Mouse (Mus musculus): Measurements from ENCODE around the gene Foxo6. TPM values are rescaled to one million over a fixed set of nuclear protein-coding genes. Genes with fewer than 3 reads are reported as not detected.

The Foxo6 gene
- polyA plus RNA-seq, 2 experiments from 2014 or later, result not detected

DNA sequence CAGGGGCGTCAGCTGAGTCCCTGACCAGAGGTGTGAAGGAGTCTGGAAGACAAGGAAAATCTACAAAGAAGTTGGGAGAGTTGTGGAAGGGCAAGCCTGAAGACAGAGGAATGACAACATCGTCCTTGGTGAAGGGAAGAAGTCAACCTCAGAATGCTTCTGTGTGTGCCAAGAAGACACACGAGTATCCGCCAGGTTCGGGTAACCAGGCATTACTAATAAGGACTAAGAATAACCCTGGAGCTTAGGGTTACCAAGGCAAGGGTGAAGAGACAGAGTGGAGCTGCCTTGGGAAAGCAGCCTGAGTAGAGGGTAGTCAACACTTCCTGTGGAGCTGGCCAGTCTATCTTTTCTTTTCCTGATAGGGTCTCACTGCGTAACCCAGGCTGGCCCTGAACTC, 41.1 kb downstream of the Foxo6 start:
- ATAC-seq, result no peak

DNA sequence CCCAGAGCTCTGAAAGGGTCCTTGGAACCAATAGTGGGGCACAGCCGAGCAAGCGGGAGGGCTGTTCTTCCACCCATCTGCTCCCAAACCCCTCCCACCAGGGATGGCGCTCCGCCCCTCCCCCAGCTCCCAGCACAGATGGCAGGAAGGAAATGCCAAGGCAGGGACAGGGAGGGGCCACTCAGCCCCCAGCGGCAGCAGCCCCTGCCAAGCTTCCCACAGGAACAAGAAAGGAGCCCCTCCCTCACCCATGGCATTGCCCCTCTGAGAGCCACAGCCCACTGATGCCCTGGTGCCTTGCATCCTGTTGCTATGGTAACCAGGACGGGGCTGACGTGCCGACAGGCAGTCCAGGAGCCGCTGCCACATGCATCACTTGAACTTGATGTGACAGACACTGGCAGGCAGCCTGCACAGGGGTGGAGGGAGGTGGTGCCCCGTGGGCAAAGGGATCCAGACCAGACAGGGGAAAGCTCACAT, 44.3 kb downstream of the Foxo6 start:
- ATAC-seq, result no peak

DNA sequence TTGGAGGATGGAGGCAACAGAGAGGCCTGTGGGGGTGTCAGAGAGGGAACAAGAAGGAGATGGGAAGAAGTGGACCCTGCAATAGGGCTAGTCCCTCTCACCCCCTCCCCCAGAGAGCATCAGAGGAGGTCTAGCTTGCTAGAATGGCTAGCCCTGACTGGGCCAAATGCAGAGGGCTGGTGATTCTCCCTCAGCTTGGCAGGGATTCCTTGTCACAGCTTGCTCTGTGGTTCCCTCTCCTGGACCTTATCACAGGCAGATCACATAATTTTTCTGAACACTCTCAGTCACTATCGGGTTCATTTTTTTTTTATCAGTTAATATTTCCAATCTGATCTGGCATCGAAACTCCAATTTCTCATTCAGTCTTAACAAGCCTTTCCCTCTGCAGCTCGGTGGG, 46.0 kb downstream of the Foxo6 start:
- no peak for ATAC-seq

DNA sequence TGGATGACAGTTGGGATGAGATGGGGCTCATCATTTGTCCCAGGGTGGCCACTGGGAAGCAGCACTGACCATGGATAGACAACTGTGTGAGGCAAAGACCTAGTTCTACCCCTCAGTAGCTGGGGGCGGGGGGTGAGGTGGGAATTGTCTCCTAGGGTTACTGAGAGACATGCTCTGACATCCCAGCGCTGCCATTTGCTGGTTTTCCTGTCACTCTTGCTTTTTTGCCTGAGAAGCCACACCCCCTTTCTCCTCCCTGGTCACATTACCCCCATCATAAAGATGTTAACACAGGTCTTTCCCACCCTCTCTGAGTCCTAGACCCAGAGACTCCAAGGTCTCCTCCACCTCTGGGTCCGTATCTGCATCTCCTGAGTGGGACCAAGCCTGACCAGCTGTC, 47.7 kb downstream of the Foxo6 start:
- no peak for ATAC-seq

- no peak for ATAC-seq
Measured at GRCm38 (mm10) chr4:120233243-120233642, 53.9 kb downstream of the Foxo6 start.

DNA sequence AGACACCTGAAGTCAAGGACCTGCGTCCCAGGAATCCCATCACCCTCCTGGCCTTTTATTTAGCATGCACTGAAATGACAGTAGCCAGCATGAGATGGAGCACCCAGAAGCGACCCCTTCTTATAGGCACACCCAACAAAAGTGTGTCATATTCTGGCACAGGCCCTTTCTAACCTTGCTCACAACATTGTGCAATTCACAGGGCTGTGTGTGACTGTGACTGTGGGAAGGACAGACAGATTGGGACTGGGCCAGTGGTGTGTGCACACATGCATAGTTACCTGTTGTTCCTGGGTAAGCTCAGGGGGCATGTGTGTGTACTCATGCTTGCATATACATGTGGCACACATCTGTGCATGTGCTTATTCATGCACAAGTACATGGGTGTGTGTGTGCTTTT, 54.6 kb downstream of the Foxo6 start:
- no peak for ATAC-seq

GRCm38 (mm10) chr4:120231982-120232381, 55.2 kb downstream of the Foxo6 start:
- ATAC-seq, result no peak

DNA sequence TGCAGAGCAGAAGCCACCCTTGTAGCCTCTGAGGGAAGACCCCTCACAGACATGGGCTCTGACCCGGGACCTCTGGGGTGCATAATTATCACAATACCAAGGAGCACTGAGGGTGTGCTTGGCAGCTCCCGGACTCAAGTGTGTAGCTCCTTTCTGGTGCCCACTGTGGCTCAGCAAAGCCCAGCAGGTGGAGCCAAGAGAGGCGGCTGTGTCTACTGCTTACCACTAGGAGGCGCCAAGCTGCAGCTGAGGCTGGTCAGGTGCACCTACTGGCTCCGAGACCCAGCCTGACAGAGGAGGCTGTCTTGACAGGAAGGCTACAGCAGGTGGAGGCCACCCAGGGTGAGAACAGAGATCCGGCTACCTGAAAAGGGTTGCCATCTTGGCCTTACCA, 56.9 kb downstream of the Foxo6 start:
- no peak for ATAC-seq

GRCm38 (mm10) chr4:120229505-120230255, 57.5 kb downstream of the Foxo6 start:
- no peak for ATAC-seq

GRCm38 (mm10) chr4:120228613-120229012, 58.5 kb downstream of the Foxo6 start:
- no peak for ATAC-seq

GRCm38 (mm10) chr4:120227224-120227623, 59.9 kb downstream of the Foxo6 start:
- no peak for ATAC-seq

DNA sequence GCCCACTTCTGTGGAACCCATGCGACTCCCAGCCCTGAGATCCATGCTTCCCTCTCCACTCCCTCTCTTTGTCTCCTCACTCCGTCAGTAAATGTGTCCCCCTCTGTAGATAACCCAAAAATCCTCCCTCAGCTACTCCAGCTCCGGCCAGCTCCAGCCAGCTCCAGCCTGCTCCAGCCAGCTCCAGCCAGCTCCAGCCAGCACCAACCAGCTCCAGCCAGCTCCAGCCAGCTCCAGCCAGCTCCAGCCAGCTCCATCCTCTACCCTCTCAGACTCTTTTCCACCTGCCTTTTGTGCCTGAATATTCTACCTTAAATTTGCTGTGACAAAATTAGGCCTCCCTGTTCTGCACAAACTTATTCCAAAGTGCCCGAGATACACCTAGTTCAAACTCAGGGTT, 60.5 kb downstream of the Foxo6 start:
- no peak for ATAC-seq

DNA sequence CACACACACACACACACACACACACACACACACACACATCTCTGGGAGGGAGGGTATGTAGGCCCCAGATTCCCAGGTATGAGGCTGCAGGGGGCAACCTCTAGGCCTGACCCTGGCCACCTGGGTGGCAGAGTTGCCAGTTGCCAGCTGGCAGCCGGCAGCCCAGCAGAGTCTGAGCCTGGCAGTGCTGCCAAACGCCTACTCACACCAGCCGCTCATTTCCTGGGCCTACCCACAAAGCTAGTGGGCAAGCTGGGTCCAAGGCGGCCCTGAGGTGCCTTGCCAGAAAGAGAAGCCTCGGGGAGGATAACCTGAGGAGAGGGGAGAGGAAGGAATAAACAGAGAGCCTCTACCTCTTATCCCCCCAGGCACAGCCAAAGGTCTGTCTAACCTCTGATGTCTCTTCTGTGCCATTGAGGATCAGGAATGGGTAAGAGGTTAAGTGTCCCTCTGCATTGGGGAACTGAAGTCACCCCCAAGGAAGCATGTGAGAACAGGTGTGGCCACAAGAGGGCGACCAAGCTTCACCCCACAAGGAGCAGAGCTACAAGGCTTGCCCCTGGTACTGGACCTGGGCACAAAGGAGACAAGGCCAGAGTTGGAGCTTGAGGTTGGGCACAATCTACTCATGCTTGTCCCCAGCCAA, 61.9 kb downstream of the Foxo6 start:
- no peak for ATAC-seq

DNA sequence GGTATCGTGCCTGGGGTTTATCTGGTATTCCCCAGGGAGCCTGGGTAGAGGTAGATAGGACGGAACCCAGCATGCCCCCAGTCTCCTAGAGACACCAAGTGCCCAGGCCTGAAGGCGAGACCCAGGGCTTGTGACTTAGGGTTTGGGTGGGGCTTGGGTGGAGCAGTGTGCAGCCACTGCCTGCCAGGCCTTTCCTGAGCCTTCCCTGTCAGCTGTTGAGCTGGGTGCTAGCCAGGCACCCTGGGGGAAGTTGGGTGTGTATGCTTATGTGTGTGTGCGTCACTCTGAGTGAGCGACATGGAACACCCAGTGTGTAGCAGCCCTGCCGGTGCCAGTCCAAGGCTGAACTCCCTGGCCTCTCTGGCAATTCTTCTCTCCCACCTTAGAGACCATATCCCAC, 63.3 kb downstream of the Foxo6 start:
- ATAC-seq, result no peak

- ATAC-seq, result no peak
Measured at GRCm38 (mm10) chr4:120223108-120223745, 63.9 kb downstream of the Foxo6 start.

GRCm38 (mm10) chr4:120221708-120222107, 65.4 kb downstream of the Foxo6 start:
- no peak for ATAC-seq

- ATAC-seq, result no peak
Measured at GRCm38 (mm10) chr4:120218878-120219277, 68.3 kb downstream of the Foxo6 start.

Other genes starting within 250 kb of the Foxo6 start
- gene AL607142.1, start 222.4 kb downstream of the Foxo6 start, polyA plus RNA-seq (2017; shearing (Covaris generic)), result not detected
- gene Edn2, start 126.1 kb downstream of the Foxo6 start, polyA plus RNA-seq (2017; shearing (Covaris generic)), result not detected
- 10 to 100 TPM; 10.4 TPM for gene Scmh1, start 117.9 kb upstream of the Foxo6 start, polyA plus RNA-seq (2017; shearing (Covaris generic))
- not detected for gene Slfnl1, start 244.9 kb upstream of the Foxo6 start, polyA plus RNA-seq (2017; shearing (Covaris generic))